Mouse (Mus musculus): ENCODE data around the gene Filip1l.

Filip1l gene

DNA sequence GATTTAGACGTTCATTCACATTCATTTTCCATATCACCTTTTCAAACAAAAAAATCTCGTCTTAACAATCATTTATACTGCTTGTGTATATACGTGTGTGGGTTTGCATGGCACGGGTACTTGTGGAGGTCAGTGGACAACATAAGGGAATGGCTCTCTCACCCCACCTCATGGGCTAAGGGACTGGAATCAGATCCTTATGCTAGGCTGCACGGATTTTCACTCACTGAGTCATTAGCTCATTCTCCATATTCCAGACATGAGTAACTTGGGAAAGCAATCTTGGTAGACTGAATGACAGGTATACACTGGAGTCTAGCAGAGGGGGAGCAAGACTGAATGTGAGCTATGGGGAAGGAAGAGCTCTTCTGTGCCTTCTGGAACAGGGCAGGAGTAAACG, 80.8 kb downstream of the Filip1l start:
- no peak for DNase-seq (ENCODE audit: low spot score)

DNA sequence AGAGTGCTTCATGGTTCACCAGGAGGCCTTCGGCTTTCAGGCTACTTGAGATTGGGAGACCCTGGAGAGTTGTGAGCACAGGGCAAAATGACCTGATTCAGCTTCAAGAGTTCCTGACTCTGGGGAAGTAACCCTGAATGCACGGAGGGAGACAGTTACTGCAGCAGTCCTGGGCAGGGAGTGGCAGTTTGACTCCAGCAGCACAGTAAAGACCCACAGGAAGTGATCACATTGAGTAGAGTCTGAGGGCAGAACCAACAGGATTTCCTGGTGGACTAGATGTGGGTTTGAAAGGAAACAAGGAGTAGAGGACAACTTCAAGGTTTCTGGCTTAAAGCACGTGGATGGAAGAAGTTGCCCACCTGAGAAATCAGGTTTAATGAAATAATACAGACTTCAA, 81.7 kb downstream of the Filip1l start:
- no peak for DNase-seq (ENCODE audit: low spot score)

DNA sequence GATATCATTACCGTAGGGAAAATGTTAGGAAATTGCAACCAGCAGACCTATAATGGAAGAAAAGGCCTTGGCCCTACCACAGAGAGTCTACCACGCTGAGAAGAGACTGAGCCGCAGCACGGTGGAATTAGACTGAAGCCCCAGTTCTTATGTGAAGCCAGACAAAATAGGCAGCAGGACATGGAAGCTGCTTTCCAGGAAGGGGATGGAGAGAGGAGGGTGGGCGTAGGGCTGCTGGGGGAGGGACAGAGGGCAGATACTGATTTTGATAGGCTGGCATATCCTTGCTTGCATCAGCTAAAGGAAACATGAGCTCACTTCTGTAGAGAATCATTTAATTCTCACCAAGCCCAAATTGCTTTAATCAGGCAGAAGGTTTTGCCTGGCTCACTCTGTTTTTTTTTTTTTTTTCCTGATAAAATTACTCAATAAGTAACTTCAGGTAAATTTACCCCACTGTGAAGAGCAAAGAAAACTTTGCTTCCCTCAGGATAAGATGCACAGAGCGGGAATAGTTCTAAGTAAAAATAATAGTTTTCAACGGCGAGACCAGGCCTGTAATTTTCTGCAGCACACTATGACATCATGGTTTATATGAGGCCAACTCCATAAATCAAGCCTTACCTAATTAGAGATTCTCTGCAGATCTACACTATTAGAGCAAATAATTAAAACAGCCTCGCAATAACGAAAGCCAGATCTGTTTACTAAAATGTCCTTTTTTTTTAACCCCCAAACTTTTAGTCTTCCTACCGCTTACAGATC, 84.8 kb downstream of the Filip1l start:
- no peak for DNase-seq (ENCODE audit: low spot score)

DNA sequence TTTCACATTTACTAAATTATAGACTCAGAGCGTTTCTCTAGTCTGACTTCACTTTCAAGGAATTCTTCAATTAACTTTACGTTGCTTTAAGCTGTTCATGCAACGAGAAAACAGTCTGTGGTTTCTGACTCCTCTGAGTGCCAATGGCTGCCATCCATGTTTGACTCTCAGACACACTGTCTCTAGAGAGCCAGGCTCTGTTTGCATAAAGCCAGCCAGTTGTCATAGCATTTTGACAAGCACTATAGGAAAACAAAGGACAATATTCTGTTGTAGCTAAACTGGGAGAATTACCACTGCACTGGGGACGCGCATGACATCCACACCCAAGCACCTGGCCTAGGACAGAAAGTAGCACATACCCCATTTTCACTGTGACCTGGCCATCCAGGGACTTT, 85.4 kb downstream of the Filip1l start:
- DNase-seq (ENCODE audit: low spot score): no peak

DNA sequence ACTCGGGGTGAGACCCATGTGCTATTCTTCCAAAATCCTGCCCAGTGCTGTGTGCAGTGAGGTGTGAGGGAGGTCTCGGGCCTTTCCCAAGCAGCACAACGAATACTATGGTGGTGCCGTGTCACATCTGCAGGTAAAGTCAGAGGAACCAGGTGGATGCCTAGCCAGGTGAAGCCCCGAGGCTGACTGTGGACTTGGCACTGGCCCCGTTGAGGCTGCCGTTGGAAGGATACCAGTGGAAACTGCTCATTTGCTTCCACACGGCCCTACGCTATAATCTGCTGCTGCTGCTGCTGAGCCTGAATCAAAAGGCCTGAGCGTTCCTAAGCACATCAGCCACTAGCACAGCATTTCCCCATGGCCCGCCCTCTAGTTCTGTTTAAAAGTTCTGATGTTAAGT, 86.3 kb downstream of the Filip1l start:
- no peak for DNase-seq (ENCODE audit: low spot score)

DNA sequence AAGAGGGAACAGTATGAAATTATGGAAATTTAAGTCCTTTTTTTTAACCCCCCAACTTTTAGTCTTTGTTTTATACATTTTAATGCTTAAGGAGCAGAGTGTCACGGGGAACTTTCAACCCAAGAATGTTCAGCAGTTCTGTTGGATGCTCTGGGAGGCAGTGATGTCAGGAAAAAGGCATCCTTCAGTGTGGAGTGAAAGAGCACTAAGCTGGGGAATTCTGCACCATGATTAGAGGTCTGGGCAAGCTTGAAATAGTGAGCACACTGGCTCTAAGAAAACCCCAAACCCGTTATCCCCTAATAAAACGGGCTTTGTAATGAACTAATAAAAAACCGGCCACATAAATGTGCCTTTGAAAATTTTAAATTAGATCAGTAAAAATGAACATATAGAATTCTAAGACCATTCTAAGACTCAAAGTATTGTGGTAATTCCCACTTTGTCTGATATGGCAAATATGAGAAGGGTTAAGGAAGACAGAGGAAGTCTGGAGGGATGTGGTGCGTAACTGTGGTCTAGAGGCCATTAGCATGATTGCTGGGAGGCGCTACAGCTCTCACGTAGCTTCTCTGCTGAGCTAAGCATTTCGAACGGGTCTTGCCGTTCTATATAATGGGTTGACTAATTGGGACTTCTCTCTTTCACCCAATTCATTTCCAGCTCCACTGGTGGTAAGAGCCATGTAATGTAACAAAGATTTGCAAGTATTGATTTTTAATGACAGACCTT, 88.0 kb downstream of the Filip1l start:
- DNase-seq (ENCODE audit: low spot score): no peak

DNA sequence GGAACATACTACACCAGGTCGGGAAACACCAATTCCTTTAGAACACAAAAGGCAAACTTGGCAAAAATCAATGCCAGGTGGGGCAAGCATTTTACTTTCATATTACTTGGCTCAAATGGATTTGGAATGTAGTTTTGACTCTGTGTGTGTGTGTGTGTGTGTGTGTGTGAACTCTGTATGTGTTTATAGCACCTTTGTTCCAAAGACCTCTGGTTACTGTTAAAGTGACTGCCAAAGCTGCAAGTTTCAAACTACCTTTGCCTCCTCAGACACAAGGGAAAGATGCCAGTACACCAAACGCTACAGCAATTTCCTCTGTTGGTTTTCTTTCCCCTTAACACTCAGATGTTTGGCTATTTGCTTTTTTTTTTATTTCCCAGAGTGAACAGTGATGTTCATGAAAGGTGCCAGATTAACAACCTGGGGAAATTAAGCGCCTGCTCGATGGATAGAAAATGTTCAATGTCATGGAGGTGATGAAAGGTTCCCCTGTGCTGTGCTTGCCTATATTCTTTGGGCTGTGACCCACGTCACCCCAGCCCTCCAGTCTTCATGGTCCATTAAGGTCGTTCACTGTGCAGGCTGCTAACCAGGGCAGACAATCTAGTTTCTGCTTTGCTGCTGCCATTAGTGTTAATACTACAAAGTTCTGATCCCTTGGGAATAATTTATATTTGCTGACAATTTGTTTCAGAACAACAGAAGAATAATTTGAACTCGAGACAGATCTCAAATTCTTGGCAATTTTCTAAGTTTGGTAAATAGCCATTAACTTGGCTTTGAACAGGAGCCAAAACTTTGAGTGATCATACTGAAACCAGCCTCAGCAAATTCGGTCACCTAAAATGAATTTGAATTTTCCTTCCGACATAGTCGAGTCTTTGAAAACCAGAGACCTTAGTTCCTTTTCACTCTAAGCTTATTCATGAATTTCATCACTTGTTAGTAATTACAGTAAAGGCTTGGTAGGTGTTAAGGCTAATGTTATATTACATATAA, 92.5 kb downstream of the Filip1l start:
- DNase-seq (ENCODE audit: low spot score): no peak

DNA sequence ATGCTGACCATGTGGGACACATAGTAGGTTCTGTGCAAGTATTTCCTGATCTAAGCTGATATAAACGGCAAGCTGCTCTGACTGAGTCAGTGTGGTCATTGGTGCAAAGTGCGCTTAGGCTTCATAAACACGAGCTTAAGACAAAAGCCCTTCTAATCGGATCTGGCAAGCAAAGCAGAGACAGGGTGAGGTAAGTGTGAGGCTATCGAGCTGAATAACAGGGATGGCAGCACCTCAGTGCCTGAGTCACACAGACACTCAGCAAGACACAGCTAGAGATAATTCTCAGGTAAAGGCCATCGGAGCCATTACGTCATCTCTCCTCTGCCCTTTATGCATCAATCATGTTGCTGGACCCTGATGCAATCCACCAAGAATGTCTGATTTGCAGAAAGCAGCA, 100.1 kb downstream of the Filip1l start:
- DNase-seq (ENCODE audit: low spot score): no peak

DNA sequence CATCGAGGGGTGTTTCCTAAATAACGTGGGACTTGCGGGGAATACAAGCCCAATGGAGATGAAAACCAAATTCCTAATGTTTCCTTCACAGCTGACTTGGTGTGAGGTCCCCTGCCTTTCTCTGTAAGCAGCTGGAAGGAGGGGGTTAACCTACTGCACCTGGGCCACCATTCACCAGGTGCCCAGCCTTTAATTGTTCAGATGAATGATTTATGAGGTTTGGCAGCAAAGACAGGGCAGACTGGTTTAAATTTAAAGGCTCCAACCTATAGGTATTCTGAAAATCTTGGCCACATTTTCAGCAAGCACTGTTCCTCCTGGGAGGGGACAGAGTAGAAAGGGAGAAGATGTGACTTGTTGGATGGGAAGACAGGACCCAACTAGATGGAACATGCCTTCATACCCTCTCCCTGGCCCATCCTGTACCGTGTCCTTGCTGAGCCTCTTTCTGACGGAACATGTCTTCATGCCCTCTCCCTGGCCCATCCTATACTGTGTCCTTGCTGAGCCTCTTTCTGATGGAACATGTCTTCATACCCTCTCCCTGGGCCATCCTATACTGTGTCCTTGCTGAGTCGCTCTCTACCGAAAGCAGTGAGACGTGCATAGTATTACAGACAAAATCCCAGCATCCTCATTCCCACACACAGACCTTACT, 101.3 kb downstream of the Filip1l start:
- no peak for DNase-seq (ENCODE audit: low spot score)

DNA sequence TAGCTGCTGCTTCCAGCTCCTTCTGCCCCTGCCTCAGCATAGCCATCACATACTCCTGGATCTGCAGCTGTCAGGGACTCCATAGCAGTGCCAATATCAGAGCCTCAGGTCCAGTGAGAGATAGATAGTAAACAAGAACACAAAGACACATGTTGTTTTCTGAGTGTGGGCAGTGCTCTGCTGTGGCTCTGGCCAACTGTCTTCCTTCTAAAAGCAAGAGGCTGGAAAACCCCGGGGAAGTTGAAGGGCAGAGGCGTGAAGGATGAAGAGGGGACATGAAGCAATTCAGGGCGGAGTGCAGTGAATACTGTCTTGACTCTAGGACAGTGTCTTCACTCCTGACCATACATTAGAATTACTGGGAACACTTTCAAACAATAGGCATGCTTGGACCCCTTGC, 102.7 kb downstream of the Filip1l start:
- DNase-seq (ENCODE audit: low spot score): no peak

DNA sequence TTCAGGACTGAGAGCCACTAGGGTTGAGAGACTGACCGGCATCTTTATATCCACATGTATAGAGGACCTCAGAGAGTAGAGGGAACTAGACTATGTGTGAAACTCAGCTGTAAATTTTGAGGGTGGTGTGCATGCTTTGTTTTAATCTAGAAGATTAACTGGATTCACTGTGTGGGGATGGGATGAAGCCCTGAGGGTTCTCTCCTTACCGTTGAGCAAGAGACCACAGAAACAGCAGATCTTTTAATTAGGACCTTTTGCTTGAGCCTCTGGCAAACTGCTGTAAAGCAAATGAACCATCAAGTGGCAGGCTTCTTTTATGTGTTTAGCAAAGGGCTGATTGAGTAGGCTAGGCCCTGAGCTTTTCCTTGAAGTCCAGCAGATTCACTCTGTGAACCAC, 103.1 kb downstream of the Filip1l start:
- DNase-seq (ENCODE audit: low spot score): no peak

DNA sequence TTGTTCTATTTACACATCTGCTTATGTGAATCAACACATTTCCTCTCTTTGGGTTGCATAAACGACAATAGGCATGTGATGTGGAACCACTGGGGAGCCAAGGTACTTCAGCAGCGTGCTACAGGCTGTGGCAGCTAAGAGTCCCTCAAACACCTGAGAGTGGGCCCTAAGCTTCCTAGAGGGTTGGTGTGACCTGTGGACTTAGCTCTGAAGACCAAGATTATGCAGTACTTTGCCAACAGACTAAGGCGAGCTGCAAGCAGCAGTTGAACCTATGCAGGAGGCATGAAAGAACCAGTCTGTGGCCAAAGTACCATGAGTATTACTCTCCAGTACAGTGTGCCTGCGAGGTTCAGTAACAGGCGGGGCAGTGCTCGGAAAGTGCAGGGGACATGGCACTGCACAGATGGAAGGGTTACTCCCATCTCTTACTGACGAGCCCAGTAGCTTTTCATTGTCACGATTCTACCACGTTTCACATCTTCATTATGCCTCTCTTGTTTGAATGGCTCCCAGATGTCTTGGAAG, 112.6 kb downstream of the Filip1l start:
- DNase-seq (ENCODE audit: low spot score): no peak

DNA sequence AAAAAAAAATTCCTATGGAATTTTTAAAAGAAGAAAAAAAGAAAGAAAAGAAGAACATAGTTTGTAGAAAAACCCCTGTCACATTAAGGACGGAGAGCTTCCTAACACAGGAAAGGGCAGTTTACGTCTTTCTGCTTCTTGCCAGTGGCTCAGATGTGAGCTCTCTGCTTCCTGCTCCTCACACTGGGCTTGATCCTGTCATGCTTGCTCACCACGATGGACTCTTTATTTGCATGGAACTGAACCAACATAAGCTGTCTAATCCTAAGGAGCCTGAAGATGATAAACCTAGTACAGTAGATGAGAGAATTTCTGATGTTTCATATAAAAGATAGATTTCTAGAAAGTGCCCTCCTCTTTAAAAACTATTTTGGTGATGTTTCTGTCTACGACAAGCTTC, 116.4 kb downstream of the Filip1l start:
- DNase-seq (ENCODE audit: low spot score): no peak

DNA sequence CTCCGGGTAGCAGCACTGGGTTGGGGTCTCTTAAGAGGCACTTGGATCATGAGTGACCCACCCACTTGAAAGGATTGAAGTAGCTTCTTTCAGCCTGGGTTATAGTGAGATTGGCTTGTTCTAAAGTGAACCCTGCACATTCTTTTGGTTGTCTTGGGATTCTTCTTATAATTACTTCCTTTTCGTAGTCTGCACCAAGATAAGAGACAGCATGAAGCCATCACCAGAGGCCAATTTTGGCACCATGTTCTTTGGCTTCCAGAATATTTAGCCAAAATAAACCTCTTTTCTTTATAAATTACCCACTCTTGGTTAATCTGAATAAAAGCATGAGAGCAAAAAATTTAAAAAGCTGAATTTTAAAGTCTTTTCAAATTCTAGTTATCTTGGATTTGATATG, 117.0 kb downstream of the Filip1l start:
- DNase-seq (ENCODE audit: low spot score): no peak

DNA sequence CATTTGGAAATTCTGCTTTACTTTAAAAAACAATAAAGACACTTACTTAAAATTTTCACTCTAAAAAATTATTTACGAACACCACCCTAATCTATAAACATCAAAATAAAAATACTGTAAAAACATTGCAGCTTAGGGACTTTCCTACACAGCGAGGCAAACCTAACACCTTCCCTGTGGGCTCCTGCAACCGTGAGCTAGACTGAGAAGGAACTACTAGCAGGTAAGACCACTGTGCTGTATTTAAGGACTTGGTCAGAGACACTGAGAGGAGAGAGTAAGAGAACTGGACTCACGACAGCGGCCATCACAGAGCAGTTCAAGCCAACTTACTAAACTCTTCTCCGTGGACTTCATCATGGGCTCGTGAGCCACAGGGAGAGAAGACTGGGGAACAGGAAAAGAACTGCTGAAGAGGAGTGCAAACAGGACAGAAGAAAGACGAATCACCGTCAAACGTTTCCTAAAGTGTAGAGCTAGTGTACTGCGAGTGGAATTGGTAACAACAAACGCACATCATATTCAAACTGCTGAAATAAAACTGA, 117.5 kb downstream of the Filip1l start:
- DNase-seq (ENCODE audit: low spot score): no peak

DNA sequence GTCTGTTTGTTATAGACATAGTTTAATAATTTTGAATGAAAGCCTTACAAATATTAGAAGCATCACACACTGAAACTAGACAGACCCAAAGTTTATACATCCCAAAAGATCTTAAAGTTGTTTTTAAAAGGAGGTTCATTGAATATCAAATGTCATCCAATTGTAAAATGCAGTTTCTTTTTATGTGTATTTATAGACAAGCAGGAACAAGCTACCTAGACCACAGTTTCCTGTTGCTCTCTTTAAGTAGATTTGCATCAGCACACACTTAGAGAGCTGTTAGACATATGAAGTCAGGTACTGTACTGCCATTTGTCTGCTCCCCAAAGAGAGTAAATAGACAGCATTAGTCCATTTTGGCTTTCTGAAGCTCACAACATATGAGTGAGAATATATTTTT, 118.2 kb downstream of the Filip1l start:
- no peak for DNase-seq (ENCODE audit: low spot score)

DNA sequence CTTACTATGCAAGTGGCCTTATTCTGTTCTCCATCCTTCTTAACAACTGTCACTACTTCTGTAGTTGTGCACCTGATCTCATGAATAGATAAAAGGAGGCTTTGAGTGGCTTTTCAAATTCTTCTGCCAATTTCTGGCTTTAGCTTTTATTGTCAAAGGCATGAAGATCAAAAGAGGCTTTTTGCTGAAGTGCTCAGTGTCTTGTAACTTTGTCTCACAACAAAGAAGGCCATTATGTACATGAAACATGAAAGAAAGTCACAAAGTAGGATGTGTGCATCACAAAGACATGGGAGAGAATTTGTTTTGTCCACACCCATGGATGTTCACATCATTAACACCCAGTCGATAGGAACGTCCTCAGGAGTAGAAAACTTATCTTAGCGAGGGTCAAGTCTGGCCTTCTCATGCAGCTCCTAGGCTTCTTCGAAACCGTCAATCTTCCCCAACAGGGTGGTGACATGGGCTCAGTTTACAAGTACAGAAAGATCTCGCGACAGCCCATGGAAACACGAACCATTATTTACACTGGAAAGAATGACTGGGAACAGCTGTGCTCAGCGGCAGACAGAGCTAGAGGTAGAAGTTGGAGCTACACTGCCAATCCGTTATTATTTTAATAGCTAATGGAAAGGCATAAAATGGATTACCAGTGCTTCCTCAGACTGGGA, 120.7 kb downstream of the Filip1l start:
- peak; percentile 58 for DNase-seq (ENCODE audit: low spot score)

DNA sequence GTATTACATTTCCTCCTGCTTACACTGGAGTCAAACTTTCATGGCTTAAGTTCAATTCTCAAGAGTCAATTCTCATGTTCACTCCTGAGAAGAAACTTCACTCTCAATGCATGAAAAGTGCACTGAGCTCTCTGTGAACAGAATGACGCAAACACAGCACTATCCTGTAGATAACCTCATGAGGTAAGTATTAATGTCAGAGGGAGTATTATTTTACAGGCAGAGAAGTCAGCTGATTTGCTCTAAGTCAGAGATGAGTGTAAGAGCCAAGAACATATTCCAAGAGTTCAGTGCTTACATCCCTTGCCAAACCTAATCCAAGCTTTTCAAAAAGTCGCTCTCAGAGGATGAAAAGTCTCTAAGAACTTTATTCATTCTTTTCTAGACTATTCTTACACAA, 125.6 kb downstream of the Filip1l start:
- DNase-seq (ENCODE audit: low spot score): no peak

DNA sequence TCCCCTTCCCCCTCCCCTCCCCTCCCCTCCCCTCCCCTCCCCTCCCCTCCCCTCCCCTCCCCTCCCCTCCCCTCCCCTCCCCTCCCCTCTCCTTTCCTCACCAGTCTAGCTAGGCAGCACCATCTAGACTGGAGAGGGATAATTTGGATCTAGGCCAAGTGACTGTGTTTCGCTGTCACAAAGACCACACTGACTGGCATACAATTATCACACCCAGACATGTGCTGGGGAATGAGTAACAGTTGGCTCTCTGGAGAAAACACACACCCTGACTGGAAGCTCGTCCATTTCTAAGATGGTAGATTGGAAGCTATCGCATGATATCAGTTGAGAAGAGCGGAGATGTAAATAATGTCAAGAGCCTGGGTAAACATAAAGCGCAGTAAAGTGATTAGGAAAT, 126.9 kb downstream of the Filip1l start:
- no peak for DNase-seq (ENCODE audit: low spot score)

DNA sequence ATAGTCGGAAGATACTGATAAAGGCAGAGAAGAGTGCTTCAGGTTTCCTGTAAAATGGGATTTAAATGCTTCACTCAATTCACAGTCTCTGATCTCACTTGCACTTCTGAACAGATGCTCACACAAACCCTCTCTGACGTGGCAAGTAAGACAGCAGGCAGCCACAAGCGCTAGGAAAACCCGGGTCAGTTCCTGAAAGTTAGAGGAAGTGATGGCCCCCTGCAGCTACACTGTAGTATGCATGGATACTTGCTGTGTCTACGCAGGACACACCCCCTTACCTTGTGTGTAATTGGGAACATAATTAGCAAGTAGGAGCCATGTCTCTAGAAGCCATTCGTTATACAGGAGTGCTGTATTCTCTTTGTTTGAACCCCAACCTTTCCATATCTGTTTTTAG, 129.4 kb downstream of the Filip1l start:
- DNase-seq (ENCODE audit: low spot score): no peak

DNA sequence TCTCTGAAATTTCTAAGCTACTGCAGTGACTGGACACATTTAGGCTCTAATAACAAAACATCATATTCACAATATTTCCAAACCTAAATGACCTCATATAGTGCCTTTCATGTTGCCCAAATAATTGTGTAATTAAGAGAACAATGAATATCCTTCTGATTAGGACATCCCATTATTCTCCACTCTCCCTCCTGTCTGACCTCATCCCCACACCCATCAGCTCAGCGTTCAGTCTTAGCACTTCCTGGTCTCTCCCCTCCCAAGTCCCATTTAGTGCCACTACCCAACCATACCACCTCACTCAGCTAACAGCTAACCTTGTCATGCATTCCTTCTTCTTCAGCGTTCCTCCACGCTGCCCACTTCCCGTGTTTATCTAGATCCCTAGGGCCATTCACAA, 130.0 kb downstream of the Filip1l start:
- no peak for DNase-seq (ENCODE audit: low spot score)

Measured in embryo, embryonic 10.5 days (tissue).